Mouse (Mus musculus) heart, embryonic 12.5 days (tissue): ENCODE measurements around the gene 1700034J05Rik. TPM values are rescaled to one million over a fixed set of nuclear protein-coding genes. Genes with fewer than 3 reads are reported as not detected.

ENCODE experiments used
- ATAC-seq: fragments of 200-750 bp; cut with Nextera tagmentation; 2 replicates; pipeline ENCODE4 v1.8.0; 2017; ENCODE audit warnings: moderate TSS enrichment, moderate library complexity; ENCODE audit not compliant: insufficient number of reproducible peaks, low FRiP score
- H3K27ac ChIP-seq: fragments of 300-500 bp; sonication (generic); 2 replicates; pipeline ENCODE4 v1.5.1; 2016; ENCODE audit warnings: mild to moderate bottlenecking, moderate library complexity; ENCODE audit not compliant: poor library complexity, severe bottlenecking
- H3K27me3 ChIP-seq: fragments of 300-500 bp; sonication (generic); replicated peaks from 2 replicates; pipeline ENCODE4 v1.6.1; 2016; ENCODE audit warnings: mild to moderate bottlenecking, moderate library complexity
- H3K36me3 ChIP-seq: fragments of 300-500 bp; sonication (generic); 2 replicates; pipeline ENCODE4 v1.6.1; 2016; ENCODE audit warnings: mild to moderate bottlenecking, moderate library complexity
- H3K4me1 ChIP-seq: fragments of 300-500 bp; sonication (generic); replicated peaks from 2 replicates; pipeline ENCODE4 v1.6.1; 2016; ENCODE audit warnings: mild to moderate bottlenecking
- H3K4me2 ChIP-seq: fragments of 300-500 bp; sonication (generic); 2 replicates; pipeline ENCODE4 v1.6.1; 2016; ENCODE audit warnings: mild to moderate bottlenecking, moderate library complexity
- H3K4me3 ChIP-seq: fragments of 300-500 bp; sonication (generic); 2 replicates; pipeline ENCODE4 v1.5.1; 2016; ENCODE audit warnings: mild to moderate bottlenecking
- H3K9ac ChIP-seq: fragments of 300-500 bp; sonication (generic); 2 replicates; pipeline ENCODE4 v1.6.1; 2016; ENCODE audit warnings: mild to moderate bottlenecking, moderate library complexity
- H3K9me3 ChIP-seq: fragments of 300-500 bp; sonication (generic); replicated peaks from 2 replicates; pipeline ENCODE4 v1.6.1; 2016; ENCODE audit warnings: mild to moderate bottlenecking, moderate library complexity
- WGBS: fragments of 180-500 bp; shearing (Covaris S2); methylation state at CpG from one replicate; pipeline ENCODE4 v1.1.7; 2016; 5-methylcytosine and 5-hydroxymethylcytosine counted together
- polyA plus RNA-seq: library from polyadenylated mRNA; unstranded; fragments of >200 nt; fragmentation: Nextera tagmentation; extraction: Ambion mirVana; gene quantifications from 2 replicates; pipeline ENCODE4 v1.2.1, GENCODE M21; 2016

Gene 1700034J05Rik
- polyA plus RNA-seq, 1 experiment from 2014 or later = 0.17 TPM

GRCm38 (mm10) chr6:146965139-146965772 is 11.0 kb upstream of the 1700034J05Rik start:
- Histone ChIP-seq H3K27me3 (no peaks in the 10 kb centered on the region), H3K4me3 (no peak overlapping the region), H3K9ac (no peak overlapping the region), H3K9me3 (no peaks in the 10 kb centered on the region), H3K27ac (no peak overlapping the region), H3K4me1 (peaks cover 44% of the 10 kb centered on the region), H3K4me2 (no peak overlapping the region), H3K36me3 (peaks cover 5% of the 10 kb centered on the region; the same call in 1 of the 2 replicates)
- WGBS = 88% methylated on average over 13 of the region's 13 CpGs
- no peak for ATAC-seq

DNA sequence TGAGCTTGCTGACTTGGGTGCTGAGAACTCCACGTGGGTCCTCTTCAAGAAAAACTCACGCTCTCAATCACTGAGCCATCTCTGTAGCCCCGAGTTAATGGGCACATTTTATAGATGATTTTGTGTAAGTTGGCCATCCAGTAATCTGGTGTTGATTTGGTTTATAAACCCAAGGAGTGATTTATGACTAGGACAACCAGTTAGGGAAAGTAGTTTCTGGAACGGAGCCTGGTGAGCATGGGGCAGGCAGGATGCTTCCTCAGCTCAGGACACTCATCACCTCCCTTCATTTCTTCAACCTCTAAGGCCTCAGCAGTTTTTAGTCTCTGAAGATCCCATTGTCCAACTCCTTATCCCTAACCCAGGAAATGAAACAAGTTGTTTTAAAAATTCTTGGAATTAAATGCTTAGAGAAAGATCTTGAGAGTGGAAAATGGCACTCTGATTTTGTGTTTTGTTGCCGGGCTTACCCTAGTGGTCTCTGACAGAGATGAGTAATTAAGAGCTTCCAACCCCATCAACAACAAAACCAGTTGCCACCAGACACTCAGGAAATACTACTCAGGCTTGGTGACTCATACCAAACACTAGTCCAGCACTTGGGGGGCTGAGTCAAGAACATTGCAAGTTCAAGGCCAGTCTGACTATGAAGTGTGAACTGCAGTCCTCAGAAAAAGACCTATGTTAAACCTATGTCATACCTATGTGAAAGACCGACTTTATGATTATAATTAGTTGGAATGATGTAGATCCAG is 9.4 kb upstream of the 1700034J05Rik start:
- no peak for ATAC-seq
- H3K4me3 ChIP-seq = no peak overlapping the region
- no peak overlapping the region for H3K4me2 ChIP-seq
- peaks cover 5% of the 10 kb centered on the region; the same call in 1 of the 2 replicates for H3K36me3 ChIP-seq
- H3K9me3 ChIP-seq = no peaks in the 10 kb centered on the region
- 87% methylated on average over 6 of the region's 6 CpGs for WGBS
- H3K4me1 ChIP-seq = peaks cover 50% of the 10 kb centered on the region
- no peaks in the 10 kb centered on the region for H3K27me3 ChIP-seq
- H3K27ac ChIP-seq = no peak overlapping the region
- H3K9ac ChIP-seq = no peak overlapping the region

DNA sequence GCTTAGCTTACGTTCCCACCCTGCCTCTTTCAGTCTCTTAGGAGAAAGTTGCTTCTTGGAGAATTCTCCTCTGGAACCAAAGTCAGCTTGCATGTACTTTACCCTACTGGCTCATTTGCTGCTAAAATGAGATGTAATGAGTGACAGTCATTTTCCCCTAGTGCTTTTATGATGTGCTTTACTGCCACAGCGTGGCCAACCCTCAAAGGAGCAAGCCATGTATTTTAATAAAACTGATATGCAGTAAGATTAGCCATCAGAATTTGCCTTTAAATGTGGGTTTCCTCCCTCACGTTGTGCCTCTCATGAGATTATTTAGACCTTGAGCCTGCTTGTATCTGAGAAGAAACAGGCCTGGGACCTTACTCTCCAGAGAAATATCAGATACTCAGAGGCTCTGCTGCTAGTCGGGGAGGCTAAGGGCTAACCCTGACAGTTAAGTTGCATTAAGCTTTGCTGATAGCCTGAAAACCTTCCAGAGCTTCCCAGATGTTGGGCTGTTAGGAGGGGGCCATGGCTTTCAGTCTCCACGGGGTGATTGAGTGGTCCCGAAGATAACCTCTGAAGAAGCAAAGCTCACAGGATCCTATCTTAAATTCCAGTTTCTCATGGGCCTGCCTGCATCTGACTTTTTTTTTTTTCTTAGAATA is 7.7 kb upstream of the 1700034J05Rik start:
- Histone ChIP-seq H3K4me2 (no peak overlapping the region; the same call in 1 of the 2 replicates), H3K4me1 (peaks cover 49% of the 10 kb centered on the region), H3K4me3 (no peak overlapping the region), H3K27ac (peak overlapping the region; percentile 54), H3K27me3 (no peaks in the 10 kb centered on the region), H3K9ac (no peak overlapping the region), H3K36me3 (peaks cover 5% of the 10 kb centered on the region; the same call in 1 of the 2 replicates), H3K9me3 (no peaks in the 10 kb centered on the region)
- no peak for ATAC-seq
- WGBS = 10% methylated on average over 6 of the region's 6 CpGs

GRCm38 (mm10) chr6:146960956-146961355 is 6.7 kb upstream of the 1700034J05Rik start:
- no peak for ATAC-seq
- H3K36me3 ChIP-seq = peaks cover 5% of the 10 kb centered on the region; the same call in 1 of the 2 replicates
- no peaks in the 10 kb centered on the region for H3K27me3 ChIP-seq
- peaks cover 42% of the 10 kb centered on the region for H3K4me1 ChIP-seq
- 44% methylated on average over 5 of the region's 5 CpGs for WGBS
- no peak overlapping the region for H3K9ac ChIP-seq
- H3K4me3 ChIP-seq = no peak overlapping the region
- H3K9me3 ChIP-seq = no peaks in the 10 kb centered on the region
- H3K4me2 ChIP-seq = no peak overlapping the region
- H3K27ac ChIP-seq = no peak overlapping the region; the same call in 1 of the 2 replicates

- peaks cover 5% of the 10 kb centered on the region; the same call in 1 of the 2 replicates for H3K36me3 ChIP-seq
- no peak for ATAC-seq
- WGBS = 70% methylated on average over 9 of the region's 9 CpGs
- peaks cover 44% of the 10 kb centered on the region for H3K4me1 ChIP-seq
- H3K4me3 ChIP-seq = no peak overlapping the region
- no peaks in the 10 kb centered on the region for H3K9me3 ChIP-seq
- H3K27me3 ChIP-seq = no peaks in the 10 kb centered on the region
- no peak overlapping the region for H3K9ac ChIP-seq
- no peak overlapping the region for H3K27ac ChIP-seq
- no peak overlapping the region for H3K4me2 ChIP-seq
These were observed 5.9 kb upstream of the 1700034J05Rik start for GRCm38 (mm10) chr6:146959908-146960680.

- peaks cover 5% of the 10 kb centered on the region; the same call in 1 of the 2 replicates for H3K36me3 ChIP-seq
- H3K9me3 ChIP-seq = no peaks in the 10 kb centered on the region
- no peak for ATAC-seq
- 78% methylated on average over 1 of the region's 1 CpGs for WGBS
- no peak overlapping the region for H3K27ac ChIP-seq
- H3K4me3 ChIP-seq = no peak overlapping the region
- H3K4me1 ChIP-seq = peaks cover 52% of the 10 kb centered on the region
- no peak overlapping the region for H3K9ac ChIP-seq
- H3K4me2 ChIP-seq = no peak overlapping the region
- no peaks in the 10 kb centered on the region for H3K27me3 ChIP-seq
These were observed 4.5 kb upstream of the 1700034J05Rik start for GRCm38 (mm10) chr6:146958694-146959093.

- H3K4me1 ChIP-seq = peaks cover 47% of the 10 kb centered on the region
- H3K27me3 ChIP-seq = no peaks in the 10 kb centered on the region
- no peak for ATAC-seq
- H3K4me2 ChIP-seq = no peak overlapping the region
- 80% methylated on average over 1 of the region's 1 CpGs for WGBS
- H3K9me3 ChIP-seq = no peaks in the 10 kb centered on the region
- H3K9ac ChIP-seq = no peak overlapping the region
- no peak overlapping the region for H3K27ac ChIP-seq
- H3K4me3 ChIP-seq = no peak overlapping the region
- no peaks in the 10 kb centered on the region for H3K36me3 ChIP-seq
These were observed 2.7 kb upstream of the 1700034J05Rik start for GRCm38 (mm10) chr6:146956961-146957360.

DNA sequence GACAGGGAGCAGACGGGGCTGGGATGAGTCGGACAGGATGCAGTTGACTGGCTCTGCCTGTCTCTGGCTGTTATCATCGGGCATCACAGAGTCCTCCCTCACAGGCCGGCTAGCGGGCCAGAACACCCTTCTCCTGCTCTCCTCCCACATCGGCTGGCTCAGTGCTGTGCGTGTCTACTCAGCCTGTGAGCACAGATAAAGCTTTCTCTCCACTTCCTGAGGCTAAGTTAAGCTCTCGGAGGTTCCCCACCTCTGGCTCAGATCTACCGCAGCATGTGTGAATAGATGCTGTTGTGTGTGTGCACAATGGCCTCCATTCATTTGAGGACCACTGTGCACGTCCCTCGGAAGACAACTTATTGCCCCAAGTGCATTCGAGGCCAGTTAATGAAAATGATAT is 1.7 kb upstream of the 1700034J05Rik start:
- Histone ChIP-seq H3K4me2 (peak overlapping the region; percentile 37; the same call in 1 of the 2 replicates), H3K4me3 (0 out of 2 replicates have a peak overlapping the region, but pooled peaks have one; percentile 2), H3K9ac (no peak overlapping the region), H3K27me3 (no peaks in the 10 kb centered on the region), H3K36me3 (no peaks in the 10 kb centered on the region), H3K9me3 (no peaks in the 10 kb centered on the region), H3K27ac (peak overlapping the region; percentile 24), H3K4me1 (peaks cover 40% of the 10 kb centered on the region)
- peak; percentile 83 for ATAC-seq
- WGBS = 11% methylated on average over 12 of the region's 12 CpGs

DNA sequence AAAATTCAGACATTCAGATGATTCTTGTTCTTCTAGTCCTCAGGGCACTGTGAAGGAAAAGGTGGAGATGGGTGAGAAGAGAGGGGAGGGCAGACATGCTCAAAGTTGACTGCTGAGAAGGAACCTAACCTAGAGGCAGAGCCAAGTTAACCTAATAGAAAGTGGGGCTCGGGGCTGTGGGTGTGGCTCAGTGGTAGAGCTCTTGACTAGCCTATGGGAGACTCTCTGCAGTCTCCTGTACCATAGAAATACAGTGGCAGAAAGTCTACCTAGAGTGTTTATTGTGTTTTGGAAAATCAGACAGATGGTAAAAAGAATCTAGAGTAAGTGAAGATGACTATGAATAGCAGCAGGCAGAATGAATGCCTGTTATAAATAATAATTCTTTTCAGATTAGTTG is 1.3 kb upstream of the 1700034J05Rik start:
- WGBS = 38% methylated on average over 1 of the region's 1 CpGs
- H3K4me1 ChIP-seq = peaks cover 36% of the 10 kb centered on the region
- no peaks in the 10 kb centered on the region for H3K9me3 ChIP-seq
- peak overlapping the region; percentile 24; the same call in 1 of the 2 replicates for H3K27ac ChIP-seq
- H3K4me3 ChIP-seq = no peak overlapping the region
- H3K9ac ChIP-seq = no peak overlapping the region
- H3K27me3 ChIP-seq = no peaks in the 10 kb centered on the region
- H3K4me2 ChIP-seq = peak overlapping the region; percentile 37; the same call in 1 of the 2 replicates
- H3K36me3 ChIP-seq = no peaks in the 10 kb centered on the region
- no peak for ATAC-seq

DNA sequence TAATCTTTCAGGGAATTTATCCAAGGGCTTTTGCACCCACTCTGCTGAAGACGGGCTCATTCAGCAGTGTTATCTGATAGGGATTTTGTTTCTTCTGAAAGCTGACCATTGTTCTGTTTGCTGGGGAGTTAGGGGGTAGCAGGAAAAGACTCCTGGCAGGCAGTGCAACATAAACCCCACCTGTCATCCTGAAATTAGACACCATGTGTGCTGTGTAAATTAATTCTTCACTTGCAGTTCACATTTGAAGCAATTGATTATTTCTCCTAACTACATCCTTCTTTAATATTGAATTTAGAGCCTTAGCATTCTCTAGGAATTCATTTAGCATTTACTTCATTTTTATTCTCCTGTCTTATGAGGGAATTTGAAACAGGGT is 3.8 kb downstream of the 1700034J05Rik start:
- no peak for ATAC-seq
- 28% methylated on average over 1 of the region's 1 CpGs for WGBS
- no peak overlapping the region for H3K27ac ChIP-seq
- peaks cover 60% of the 10 kb centered on the region for H3K4me1 ChIP-seq
- H3K9ac ChIP-seq = no peak overlapping the region
- no peaks in the 10 kb centered on the region for H3K9me3 ChIP-seq
- H3K4me3 ChIP-seq = no peak overlapping the region
- no peak overlapping the region for H3K4me2 ChIP-seq
- H3K27me3 ChIP-seq = no peaks in the 10 kb centered on the region
- H3K36me3 ChIP-seq = no peaks in the 10 kb centered on the region
